Mouse (Mus musculus): ENCODE results near the gene 2900026A02Rik. TPM values are rescaled to one million over a fixed set of nuclear protein-coding genes. Genes with fewer than 3 reads are reported as not detected.

Gene 2900026A02Rik
- polyA plus RNA-seq, 2 experiments from 2014 or later, result 0.24 to 0.60 TPM

DNA sequence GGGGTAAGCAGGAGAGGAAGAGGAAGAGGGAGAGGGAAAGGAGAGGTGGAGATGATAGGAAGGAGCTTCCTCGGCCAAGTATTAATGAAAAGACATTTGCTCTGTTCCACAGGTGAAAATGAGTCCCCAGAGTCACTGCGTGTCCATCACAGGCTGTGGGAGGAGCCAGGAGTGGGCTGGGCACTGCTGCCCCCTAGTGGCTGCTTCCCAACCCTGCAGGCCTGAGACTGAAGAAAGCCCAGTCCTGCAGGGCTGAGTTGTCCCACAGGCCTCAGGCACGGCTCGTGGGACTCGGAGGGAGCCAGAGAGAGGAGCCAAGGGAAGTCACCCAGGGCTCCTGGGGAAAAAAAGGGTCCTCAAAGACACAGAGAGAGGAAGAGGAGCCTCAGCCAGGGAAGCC lies 47.7 kb downstream of the 2900026A02Rik start:
- ATAC-seq, result no peak

DNA sequence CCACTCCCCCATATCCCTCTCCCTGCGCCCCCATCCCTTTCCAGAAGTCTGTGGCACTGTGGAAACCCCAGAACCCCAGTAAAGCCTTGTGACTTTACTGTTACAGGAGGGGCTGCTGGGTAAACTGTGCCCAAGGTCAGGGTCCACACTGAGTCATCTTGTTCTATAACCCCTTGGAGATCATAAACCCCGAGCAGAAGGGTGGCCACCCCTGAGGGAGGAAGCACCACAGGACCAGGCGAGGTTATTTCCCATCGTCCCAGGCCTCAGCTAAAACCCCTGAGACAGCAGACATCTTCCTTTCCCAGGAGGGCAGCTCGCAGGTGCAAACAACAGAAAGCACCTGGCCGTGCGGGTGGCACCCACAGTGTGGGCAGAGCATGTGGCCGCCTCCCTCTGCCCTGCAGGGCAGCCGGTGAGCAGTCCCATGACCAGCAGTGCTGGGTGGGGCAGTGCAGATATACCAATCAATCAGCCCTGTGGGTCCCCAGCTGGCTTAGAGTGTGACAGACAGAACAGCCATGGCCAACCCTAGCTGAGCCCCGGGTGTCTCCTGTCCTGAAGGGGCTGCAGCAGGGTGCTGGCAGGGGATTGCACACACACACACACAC lies 49.0 kb downstream of the 2900026A02Rik start:
- ATAC-seq, result no peak

DNA sequence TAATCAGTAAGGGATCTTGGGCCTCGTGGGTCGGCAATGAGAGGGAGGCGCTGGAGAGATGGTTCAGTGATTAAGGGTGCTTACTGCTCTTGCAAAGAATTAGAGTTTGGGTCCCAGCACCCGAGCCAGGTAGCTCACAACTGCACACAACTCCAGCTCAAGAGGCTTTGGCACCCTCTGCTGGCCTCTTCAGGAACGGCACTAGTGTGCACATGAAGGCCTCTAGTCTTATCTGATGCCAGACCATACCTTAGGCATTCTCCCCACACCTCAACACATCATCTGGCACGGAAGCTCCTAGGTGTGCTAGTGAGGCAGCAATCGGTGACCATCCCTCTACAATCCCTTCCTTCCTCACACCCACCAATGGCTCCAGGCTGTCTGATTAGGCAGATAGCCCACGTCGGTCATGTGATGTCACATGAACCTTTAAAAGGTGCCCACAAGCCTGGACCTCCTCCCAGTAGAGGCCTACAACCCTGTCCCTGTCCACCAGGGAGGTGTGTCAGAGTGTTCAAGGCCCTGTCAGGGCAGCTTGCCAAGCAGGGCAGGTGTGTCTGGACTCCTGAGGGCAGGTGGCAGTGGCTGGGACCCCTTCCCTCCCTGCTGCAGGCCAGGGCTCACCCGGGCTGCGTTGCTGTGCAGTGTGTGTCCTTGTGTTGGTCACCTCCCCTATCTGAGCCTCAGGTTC lies 50.8 kb downstream of the 2900026A02Rik start:
- ATAC-seq, result no peak

DNA sequence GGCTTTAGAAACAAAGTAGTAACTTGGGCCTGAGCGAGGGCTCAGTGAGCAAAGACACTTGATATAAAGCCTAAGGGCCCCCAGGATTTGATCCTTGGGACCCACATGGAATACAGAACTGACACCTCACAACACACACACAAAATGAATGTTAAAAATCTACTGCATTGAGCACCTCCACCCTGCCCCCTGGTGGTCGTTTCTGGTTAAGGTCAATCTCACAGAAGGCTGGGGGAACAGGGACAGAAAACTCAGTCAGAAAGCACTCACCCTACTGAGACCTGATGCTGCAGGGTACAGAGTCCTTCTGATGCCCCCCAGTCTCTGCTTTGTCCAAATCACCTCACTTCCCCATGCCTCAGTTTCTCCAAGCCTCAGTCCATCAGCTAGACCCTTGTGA lies 53.3 kb downstream of the 2900026A02Rik start:
- no peak for ATAC-seq

GRCm38 (mm10) chr5:113165481-113165880 lies 55.6 kb downstream of the 2900026A02Rik start:
- no peak for ATAC-seq

GRCm38 (mm10) chr5:113164873-113165441 lies 56.1 kb downstream of the 2900026A02Rik start:
- no peak for ATAC-seq

- ATAC-seq, result no peak
These were observed 56.6 kb downstream of the 2900026A02Rik start for GRCm38 (mm10) chr5:113164448-113164847.

GRCm38 (mm10) chr5:113163116-113163515 lies 57.9 kb downstream of the 2900026A02Rik start:
- ATAC-seq, result no peak

- ATAC-seq, result no peak
These were observed 58.3 kb downstream of the 2900026A02Rik start for GRCm38 (mm10) chr5:113162699-113163098.

DNA sequence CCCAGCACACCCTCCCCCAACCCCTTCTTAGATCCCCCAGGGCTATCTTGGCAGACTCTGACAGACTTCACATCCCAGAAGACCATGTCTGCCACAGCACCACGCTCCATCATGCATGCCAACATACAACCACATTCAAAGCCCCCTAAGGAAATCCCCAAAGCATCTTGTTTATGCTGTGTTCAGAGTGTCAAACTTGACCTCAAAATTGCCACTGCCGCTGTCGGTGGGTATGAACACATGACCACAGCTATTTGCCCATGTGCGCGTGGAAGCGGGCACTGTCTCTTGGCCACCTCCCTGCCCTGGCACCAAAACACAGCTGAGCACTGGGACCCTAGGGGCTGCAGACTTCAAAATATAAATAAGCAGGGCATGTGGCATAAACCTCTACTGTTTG lies 59.5 kb downstream of the 2900026A02Rik start:
- ATAC-seq, result no peak

DNA sequence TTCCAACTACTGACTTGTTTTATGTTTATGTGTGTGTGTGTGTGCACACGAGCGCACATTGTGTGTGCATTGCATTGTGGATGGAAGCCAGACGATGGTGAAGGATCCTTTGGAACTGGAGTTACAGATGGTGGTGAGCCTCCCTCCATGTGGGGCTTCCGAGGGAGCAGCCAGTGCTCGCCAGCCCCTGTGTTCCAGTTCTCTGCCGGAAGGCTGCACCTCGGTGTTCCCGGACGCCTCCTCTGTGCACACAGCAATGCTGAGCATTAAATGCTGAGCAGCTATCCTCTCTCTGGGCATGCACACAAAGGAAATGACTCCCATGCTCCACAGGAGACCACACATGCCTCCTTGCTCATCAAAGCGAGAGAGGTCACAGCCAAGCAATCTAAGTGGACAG lies 60.7 kb downstream of the 2900026A02Rik start:
- no peak for ATAC-seq

- ATAC-seq, result no peak
These were observed 62.2 kb downstream of the 2900026A02Rik start for GRCm38 (mm10) chr5:113158759-113159355.

- no peak for ATAC-seq
These were observed 63.4 kb downstream of the 2900026A02Rik start for GRCm38 (mm10) chr5:113157588-113157987.

DNA sequence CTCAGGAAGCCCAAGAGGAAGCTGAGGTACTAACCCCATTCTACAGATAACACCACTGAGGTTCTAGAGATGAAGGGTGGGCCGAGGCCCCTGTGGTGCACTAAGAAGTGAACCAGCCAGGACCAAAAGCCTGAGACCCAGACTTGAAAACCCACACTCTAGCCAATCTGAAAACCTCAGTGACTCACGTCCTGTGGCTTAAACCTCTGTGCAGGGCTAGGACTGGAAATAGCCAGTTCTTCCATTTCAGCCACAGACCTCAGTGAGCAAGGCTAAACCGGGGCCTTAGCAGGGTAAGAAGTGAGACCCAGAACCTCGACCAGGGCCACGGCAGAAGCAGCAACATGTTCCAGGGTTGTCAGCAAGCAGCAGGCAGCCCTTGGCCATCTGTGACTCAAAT lies 64.0 kb downstream of the 2900026A02Rik start:
- ATAC-seq, result no peak

DNA sequence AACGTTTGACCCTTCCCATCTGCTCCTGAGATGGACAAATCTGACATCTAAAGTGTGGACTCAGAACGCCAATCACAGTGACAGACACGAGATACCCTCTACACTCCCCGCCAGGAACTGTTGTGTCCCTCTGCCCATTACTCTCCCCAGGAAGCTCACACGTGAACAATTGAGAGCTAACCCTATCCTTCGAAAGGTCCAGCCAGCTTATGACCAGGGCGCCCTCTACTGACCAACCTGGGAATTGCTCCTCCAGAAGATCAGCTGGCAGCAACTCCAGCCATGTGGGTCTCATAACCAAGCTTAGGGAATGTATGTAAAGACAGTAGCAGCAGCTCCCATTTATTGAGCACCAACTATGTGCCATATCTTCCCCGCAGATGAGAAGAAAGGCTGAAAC lies 65.9 kb downstream of the 2900026A02Rik start:
- ATAC-seq, result no peak

- no peak for ATAC-seq
These were observed 66.6 kb downstream of the 2900026A02Rik start for GRCm38 (mm10) chr5:113154441-113154840.

DNA sequence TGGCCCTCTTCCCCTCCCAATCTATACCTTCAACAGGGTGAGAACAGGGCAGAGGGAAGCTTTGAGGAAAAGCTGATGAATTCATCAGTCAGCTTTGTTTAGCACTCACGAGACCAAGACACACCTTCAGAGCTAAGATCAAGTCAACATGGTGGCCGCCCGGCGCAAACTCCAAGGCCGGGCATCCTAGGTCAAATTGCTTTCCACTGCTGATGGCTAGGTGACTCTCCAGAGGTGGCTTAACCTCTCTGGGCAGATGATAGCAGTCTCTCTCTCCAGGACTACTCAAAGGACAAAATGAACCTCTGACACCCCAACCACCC lies 67.6 kb downstream of the 2900026A02Rik start:
- ATAC-seq, result no peak

DNA sequence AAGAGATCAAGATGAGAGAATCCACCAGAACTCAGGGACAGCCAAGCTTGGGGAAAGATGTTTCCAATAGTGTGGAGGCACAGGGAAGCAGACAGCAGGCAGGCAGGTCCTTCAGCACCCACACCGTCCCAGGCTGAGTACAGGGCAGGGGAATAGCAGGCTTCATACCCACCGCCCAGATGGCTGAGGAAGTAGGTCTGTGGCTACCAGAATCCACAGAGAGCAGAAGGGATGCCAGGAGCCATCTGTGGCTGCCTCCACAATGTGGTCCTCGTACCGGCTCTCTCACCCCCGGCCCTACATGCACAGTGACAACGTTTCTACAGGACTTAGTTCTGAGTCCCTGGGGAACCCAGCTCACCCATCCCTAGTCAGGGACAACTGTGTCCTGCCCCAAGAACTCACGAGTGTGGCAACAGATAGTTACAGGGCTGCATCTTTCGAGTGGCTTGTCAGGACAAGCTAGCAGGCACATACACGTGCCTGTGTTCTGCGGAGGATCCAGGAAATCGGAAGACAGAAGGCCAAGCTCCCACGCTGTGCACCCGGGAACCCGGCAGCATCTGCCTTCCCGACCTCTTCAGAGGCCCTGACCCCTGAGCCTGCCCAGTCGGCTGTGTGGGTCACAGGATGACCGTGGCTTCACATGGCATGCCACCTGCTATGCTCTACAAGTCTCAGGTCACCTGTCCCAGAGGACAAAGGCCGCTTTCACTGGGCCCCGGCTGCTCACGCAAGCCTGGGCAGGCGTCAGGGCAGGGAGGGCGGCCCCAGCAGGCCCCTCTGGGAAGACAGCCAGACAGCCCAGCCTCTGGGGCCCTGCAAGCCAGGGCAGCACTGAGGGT lies 68.2 kb downstream of the 2900026A02Rik start:
- no peak for ATAC-seq

DNA sequence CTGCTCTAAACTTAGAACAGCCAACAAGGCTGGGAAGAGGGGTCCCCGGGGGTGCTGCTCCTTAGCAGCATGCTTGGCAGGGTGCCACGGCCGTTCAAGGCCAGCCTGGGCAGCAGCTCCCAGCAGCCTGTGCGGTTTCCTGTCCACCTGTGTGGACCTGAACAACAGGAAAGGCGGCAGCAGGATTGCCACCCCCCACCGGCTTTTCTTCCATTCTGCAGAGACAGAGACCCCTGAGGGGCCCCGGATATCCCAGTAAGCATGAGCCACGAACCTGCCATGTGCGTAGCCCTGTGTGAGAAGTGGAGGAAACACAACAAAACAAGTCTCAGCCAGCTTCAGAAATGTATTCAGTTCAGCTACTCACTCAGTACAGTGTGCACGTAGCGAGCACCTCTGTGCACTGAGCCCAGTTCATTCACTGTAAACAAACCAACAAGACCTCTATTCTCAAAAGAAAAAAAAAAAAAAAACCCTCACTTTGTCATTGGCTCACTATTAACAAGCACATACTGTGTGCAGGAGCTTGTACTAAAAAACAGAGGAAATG lies 69.4 kb downstream of the 2900026A02Rik start:
- ATAC-seq, result no peak

- no peak for ATAC-seq
These were observed 70.0 kb downstream of the 2900026A02Rik start for GRCm38 (mm10) chr5:113150871-113151553.

DNA sequence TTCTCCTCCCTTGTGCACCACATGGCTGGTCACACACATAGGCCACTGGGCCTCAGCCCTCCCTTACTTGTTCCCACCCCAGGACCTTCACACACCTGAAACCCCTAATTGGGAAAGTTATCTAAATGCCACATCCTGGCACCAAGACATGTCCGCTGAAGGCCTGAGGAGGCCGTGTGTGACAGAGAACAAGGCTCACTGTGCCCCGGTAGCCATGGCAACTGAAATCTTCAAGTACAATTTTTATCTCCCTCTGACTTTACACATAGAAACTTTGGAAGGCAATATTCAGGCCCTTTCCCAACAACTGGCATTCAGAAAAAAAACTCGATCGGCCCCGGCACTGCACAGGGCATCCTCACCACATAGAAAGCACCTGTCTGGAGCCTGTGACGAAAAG lies 72.0 kb downstream of the 2900026A02Rik start:
- no peak for ATAC-seq

- no peak for ATAC-seq
These were observed 73.0 kb downstream of the 2900026A02Rik start for GRCm38 (mm10) chr5:113147994-113148471.
